Mouse (Mus musculus): ENCODE measurements around the gene Kbtbd13.
A peak's percentile ranks its signal among the peaks of the same experiment; 100 is the strongest.

The Kbtbd13 gene

GRCm38 (mm10) chr9:65346476-65347111 is 44.9 kb downstream of the Kbtbd13 start:
- peak; percentile 70 for DNase-seq

DNA sequence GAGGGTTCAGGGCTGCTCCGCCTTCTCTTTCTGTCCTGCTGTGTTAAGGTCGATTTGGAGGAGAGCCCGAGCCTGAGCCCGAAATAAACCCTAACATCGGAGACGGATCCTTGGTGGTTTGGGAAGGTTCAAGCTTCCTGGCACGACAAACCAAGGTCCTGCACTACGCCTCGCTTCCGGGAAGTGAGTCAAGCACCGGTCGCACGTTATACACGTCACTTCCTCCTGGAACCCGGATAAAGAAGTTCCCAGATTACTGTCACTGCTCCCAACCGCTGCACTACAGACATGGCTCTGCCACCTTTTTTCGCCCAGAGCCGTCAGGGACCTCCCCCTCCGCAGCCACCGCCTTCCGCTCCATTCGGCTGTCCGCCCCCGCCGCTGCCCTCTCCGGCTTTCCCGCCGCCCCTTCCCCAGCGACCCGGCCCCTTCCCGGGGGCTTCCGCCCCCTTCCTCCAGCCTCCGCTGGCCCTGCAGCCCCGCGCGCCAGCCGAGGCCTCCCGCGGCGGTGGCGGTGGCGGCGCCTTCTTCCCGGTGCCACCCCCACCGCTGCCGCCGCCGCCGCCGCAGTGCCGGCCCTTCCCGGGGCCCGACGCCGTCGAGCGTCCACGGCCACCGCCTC is 45.5 kb downstream of the Kbtbd13 start, which contains the start of gene Pdcd7:
TSS of gene Pdcd7 (plus strand) at position 251 of the 622 bp plus-strand sequence.
- DNase-seq = peak; percentile 94

DNA sequence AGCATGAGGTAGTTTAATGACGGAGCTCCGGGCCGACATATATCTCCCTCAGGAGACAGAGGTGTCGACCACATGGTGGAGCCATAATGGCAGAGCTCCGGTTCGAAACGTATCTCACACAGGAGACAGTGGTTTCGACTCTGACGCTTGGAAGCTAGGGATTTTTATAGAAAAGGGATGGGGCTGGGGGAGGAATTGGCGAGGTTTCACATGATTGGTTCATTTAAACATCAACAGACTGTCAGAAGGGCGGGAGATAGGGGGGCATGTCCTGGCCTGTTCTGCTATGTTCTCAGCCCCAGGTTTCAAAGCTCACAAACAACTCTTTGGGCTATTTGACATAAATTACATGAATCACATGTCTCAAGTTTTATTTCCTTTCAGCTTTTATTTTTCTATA is 46.0 kb downstream of the Kbtbd13 start:
- peak; percentile 12 for DNase-seq

DNA sequence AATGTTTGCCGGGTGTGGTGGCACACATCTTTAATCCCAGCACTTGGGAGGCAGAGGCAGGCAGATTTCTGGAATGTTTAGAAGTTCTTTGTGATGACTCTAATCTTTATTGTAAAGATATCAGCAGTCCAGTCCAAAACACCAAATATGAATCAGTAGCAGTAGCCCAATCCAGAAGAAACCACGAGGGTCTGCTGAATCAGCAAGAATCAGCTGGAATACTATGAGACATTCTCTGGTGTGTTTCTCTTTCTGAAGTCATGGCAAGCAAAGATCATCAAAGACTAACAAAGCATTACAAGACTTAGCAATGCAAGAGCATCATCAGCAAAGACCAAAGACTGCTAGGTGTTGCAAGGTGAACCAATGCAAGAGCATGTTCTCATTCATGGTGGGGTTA is 51.0 kb downstream of the Kbtbd13 start:
- DNase-seq = no peak

DNA sequence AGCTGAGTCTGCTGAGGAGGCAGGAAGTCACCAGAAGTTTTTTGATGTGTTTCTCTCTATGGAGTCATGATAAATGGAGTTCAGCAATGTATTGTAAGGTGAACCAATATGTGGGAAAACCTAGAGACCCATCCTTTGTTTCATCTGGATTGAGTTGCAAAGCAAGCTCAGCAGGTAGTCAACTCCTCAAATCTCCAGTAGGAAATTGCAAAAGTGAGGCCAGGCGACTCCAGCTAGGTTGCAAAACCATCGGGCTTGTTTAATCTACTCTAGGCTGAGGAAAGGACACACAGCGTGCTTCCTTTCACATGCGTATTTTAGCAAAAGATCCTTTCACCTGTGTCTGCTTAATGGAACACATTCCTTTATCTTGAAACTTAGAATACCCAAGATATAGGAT is 52.3 kb downstream of the Kbtbd13 start:
- no peak for DNase-seq
